Mouse (Mus musculus) mature B cell (primary cell): Measurements from ENCODE around the gene Ssu72.

Experiments
- in situ Hi-C: fragments of 300-500 bp; cut with MboI; formaldehyde crosslinking; loops from 2 replicates; pipeline ENCODE4 v1.14.3; 2019

The Ssu72 gene

GRCm38 (mm10) chr4:155746575-155747490, 42.2 kb downstream of the Ssu72 start:
- in situ Hi-C loops, result no loop called here

- in situ Hi-C loops, result no loop called here
These were observed 52.4 kb downstream of the Ssu72 start for GRCm38 (mm10) chr4:155757011-155757410.

DNA sequence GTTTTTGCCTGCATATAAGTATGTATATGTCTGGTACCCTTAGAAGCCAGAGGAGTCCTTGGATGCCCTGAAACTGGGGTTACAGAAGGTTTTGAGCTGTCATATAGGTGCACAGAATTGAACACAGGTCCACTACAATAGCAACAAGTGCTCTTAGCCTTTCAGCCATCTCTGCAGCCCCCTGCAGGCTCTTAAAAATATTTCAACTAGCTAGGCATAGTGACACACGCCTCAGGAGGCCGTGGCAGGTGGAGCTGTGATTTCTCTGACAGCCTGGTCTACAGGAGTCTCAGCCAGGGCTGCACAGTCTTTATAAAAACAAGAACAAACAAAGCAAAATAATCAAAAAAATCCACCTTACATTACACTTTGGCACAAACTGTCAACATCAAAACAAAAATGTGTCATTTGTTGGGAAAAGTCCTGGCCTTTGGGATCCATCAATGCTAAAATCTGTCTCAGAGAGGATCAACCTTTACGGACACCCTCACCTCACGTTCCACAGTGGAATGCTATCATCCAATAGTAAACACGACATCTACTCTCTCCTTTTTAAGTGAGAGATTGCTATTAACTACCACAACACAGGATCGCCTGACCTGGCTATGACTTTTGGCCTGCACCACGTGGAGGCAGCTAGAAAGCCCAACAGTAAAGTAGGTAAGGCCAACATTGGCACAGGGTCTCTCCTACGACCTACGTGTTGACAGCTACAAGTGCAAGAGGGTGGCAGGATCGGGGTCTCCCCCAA, 55.4 kb downstream of the Ssu72 start:
- in situ Hi-C loops, result loop anchor here (10.0 kb wide), 1 partner anchor 45 kb away; no protein-coding TSS in a partner anchor

GRCm38 (mm10) chr4:155760613-155761355, 56.2 kb downstream of the Ssu72 start, which contains the start of gene Atad3a:
Atad3a (minus strand) TSS chr4:155761093.
- in situ Hi-C loops, result loop anchor here (10.0 kb wide), 1 partner anchor 46 kb away; no protein-coding TSS in a partner anchor

- in situ Hi-C loops, result loop anchor here (10.0 kb wide), 1 partner anchor 47 kb away; no protein-coding TSS in a partner anchor
These were observed 56.9 kb downstream of the Ssu72 start for GRCm38 (mm10) chr4:155761356-155762099.

GRCm38 (mm10) chr4:155762357-155762756, 57.8 kb downstream of the Ssu72 start:
- in situ Hi-C loops, result loop anchor here (10.0 kb wide), 1 partner anchor 48 kb away; no protein-coding TSS in a partner anchor

DNA sequence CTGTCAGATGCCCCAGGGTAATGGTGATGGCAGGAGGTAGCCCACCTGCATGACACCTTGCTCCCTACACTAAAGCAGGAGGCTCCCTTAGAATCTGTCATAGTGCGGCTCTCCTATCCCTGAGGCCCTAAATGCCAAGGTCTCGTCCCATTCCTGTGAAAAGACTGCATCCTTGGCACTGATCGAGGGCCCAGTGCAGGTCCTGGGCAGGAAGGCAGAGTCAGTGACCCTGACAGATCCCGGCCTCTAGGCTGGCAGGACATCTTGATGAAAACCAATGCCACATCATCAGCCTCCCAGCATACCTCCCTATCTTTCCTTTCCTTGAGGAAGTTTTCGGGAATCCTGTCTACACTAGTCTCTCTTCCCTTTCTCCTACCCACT, 64.9 kb downstream of the Ssu72 start:
- in situ Hi-C loops, result loop anchor here (5.0 to 10.0 kb wide), 2 partner anchors 37 to 55 kb away; partner anchors contain the start of gene Tmem240

DNA sequence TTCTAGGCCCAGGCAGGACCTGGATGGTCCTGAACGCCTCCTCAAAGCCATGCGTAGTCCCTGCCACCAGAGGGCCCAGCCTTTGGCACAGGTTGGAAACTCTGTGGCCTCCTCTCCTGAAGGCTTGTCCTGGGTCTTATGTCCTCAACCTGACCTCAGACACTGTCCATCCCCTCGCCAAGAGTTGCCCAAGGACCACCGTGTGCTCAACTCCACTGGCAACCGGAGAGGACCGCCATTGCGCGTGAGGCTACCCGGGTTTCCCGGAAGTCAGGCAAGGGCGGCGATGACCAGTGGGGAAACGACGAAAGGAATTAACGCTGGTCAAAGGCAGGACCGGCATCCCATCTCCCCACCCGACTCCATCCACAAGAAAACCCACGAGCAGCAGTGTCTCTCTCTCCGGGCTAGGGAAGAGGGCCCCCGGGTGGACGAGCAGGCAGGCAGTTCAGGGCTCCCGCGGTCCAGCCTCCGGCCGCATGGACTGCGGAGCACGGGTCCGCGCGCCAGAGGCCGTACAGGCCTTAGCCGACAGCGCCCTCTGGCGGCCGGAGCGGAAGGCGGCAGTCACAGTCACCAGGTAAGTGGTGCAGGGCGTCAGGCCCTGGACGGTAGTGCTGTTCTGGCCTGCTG, 65.4 kb downstream of the Ssu72 start:
- in situ Hi-C loops, result loop anchor here (5.0 to 10.0 kb wide), 2 partner anchors 38 to 55 kb away; partner anchors contain the start of gene Tmem240

GRCm38 (mm10) chr4:155770626-155771025, 66.0 kb downstream of the Ssu72 start:
- in situ Hi-C loops, result no loop called here

GRCm38 (mm10) chr4:155771706-155772105, 67.1 kb downstream of the Ssu72 start:
- in situ Hi-C loops, result no loop called here

GRCm38 (mm10) chr4:155772786-155773185, 68.2 kb downstream of the Ssu72 start:
- in situ Hi-C loops, result no loop called here

DNA sequence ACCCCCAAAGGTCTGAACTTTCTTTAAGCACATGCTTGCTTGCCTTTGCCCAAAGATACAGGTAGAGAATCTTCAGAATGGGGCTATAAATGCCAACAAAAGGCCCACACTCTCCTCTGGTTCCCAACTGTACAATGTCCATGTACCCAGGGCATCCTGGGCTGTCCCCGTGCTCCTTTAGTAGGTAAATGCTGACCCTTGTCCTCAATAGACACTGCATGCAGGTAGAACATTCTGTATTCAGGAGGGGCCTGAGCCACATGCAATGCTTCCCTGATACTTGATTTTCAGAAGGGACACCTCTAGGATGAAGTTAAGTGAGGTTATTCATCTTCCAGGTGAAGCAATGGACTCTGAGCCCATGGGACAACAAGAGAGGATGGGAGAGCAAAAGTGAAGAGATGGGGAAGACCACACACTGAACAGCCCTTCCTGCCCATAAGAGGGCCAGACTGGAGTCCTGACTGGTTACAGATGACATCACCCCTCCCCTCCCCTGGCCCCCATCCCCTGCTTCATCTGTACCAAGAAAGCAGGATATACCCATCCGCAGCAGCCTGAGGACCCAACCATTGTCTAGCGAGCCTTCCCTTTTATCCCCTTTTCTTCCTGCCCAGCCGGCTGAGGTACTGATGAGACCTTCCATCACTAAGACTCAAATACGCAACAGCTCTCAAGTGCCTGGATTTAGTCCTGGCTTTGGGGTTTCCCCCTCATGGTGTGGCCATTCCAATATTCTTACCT, 68.9 kb downstream of the Ssu72 start:
- in situ Hi-C loops, result no loop called here

DNA sequence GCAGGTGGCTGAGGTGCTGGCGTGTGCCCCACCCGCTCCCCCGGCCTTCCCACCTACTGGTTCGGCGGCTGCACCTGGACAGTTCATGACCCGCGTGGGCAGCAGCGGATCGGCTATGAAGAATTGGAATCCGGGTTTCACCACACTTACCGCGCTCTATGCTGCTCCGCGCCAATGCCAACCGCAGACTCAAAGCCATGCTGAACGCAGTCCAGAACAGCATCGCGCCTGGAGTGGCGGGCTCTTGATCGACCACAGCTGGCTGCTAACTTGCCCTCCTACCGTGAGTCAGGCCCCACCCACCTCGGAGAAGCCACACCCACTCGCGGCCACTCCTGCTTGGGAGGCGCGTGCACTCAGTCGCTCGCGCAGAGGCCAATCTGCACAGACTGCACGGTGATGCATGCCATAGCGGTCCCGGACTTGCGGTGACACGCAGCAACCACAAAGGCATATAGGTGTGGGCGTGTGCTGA, 69.7 kb downstream of the Ssu72 start, which contains the start of gene Vwa1:
Vwa1 (minus strand) TSS at position 419 of the 475 bp plus-strand sequence.
- in situ Hi-C loops, result no loop called here

DNA sequence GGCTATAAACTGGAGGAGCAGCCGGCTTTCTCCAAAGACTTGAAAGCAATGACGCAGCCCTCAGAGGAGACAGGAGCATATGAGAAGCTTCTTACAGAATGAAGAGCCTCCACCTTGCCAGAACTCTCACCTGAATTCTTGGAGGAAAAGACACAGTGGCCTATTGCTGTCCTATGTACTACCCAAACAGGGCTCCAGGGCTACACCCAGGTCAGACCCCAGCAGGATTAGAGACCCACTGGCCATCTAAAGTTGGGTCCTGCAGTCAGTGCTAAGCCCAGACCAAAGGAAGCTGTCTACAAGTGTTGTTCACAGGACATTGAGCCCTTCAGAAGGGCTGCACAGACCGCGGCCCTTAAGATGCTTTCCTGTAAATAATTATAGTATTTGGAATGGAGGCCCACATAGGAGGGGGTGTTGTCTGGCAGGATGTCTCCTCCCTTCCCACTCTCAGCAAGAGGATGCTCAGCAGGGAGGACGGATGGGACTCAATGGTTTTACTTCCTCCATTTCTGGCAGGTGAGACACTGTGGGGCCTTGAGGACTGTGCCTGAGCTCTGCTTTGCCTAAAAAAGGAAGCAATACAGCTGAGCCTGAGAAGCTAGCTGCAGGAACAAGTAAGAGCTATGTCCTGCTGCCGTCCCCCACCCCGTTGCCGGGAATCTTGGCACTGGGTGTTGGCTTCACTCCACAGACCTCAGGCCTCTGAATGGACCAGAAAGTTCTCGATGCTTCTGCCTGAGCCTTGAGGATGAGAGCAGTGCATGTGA, 70.6 kb downstream of the Ssu72 start:
- in situ Hi-C loops, result no loop called here

- in situ Hi-C loops, result no loop called here
These were observed 71.3 kb downstream of the Ssu72 start for GRCm38 (mm10) chr4:155775855-155776254.

DNA sequence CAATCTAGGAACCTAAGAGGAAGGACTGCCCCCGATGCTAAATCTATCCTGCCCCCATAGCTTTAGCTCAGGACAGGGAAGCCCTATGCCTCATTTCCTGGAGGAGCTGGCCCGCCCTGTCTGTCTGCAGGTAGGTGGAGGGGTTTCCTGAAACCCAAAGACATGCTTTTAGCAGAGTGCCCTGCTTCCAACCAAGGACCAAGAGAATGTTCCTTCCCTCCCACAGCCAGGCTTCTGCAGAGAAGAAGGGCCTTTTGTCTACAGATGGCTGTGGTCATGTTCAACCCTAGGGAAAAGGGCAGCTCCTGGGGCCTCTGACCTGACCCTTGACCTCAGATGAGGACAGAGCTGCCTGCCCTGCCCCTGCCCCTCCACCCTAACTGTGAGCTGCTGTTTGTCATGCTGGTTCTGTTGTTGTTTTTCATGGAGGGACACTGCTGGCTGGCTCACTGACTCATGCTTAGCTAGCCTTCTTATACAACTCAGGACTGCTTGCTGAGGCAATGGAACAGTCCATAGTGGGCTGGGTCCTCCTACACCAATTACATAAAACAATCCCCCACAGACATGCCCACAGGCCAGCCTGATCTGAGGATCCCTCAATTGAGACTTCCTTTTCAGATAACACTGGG, 72.2 kb downstream of the Ssu72 start:
- in situ Hi-C loops, result no loop called here

- in situ Hi-C loops, result no loop called here
These were observed 73.2 kb downstream of the Ssu72 start for GRCm38 (mm10) chr4:155777816-155778215.

- in situ Hi-C loops, result no loop called here
These were observed 74.9 kb downstream of the Ssu72 start for GRCm38 (mm10) chr4:155779498-155779897.
